Mouse (Mus musculus) neural tube, embryonic 14.5 days (tissue): ENCODE measurements around the gene Mrgprg. TPM values are rescaled to one million over a fixed set of nuclear protein-coding genes. Genes with fewer than 3 reads are reported as not detected.

ENCODE experiments used
- ATAC-seq: fragments of 200-750 bp; cut with Nextera tagmentation; 2 replicates; pipeline ENCODE4 v1.8.0; 2017; ENCODE audit warnings: low read depth, mild to moderate bottlenecking, moderate TSS enrichment, moderate library complexity
- H3K27ac ChIP-seq: fragments of 300-500 bp; sonication (generic); 2 replicates; pipeline ENCODE4 v1.5.1; 2014; ENCODE audit warnings: low read depth, mild to moderate bottlenecking, control low read depth, low read length, moderate library complexity, mixed read lengths
- H3K27me3 ChIP-seq: fragments of 300-500 bp; sonication (generic); 2 replicates; pipeline ENCODE4 v1.6.1; 2014; ENCODE audit warnings: low read length; ENCODE audit not compliant: control insufficient read depth, insufficient read depth
- H3K36me3 ChIP-seq: fragments of 300-500 bp; sonication (generic); 2 replicates; pipeline ENCODE4 v1.6.1; 2014; ENCODE audit warnings: low read length, mixed read lengths; ENCODE audit not compliant: control insufficient read depth, insufficient read depth
- H3K4me1 ChIP-seq: fragments of 300-500 bp; sonication (generic); 2 replicates; pipeline ENCODE4 v1.6.1; 2014; ENCODE audit warnings: low read length; ENCODE audit not compliant: control insufficient read depth, insufficient read depth
- H3K4me2 ChIP-seq: fragments of 300-500 bp; sonication (generic); 2 replicates; pipeline ENCODE4 v1.6.1; 2014; ENCODE audit warnings: mild to moderate bottlenecking, low read depth, low read length, control low read depth
- H3K4me3 ChIP-seq: fragments of 300-500 bp; sonication (generic); 2 replicates; pipeline ENCODE4 v1.5.1; 2014; ENCODE audit warnings: low read depth, low read length, control low read depth, mixed read lengths
- H3K9ac ChIP-seq: fragments of 300-500 bp; sonication (generic); replicated peaks from 2 replicates; pipeline ENCODE4 v1.6.1; 2014; ENCODE audit warnings: low read depth, mild to moderate bottlenecking, control low read depth, low read length, mixed read lengths
- H3K9me3 ChIP-seq: fragments of 300-500 bp; sonication (generic); 2 replicates; pipeline ENCODE4 v1.6.1; 2016; ENCODE audit warnings: low read length; ENCODE audit not compliant: control insufficient read depth
- WGBS: fragments of 180-500 bp; shearing (Covaris S2); extraction: QIAGEN DNeasy Blood & Tissue Kit; methylation state at CpG from one replicate; pipeline ENCODE4 v1.1.7; 2014; 5-methylcytosine and 5-hydroxymethylcytosine counted together
- polyA plus RNA-seq: library from polyadenylated mRNA; unstranded; fragments of >200 nt; fragmentation: Nextera tagmentation; extraction: Ambion mirVana; gene quantifications from 2 replicates; pipeline ENCODE4 v1.2.1, GENCODE M21; 2014

Gene Mrgprg
- polyA plus RNA-seq, 1 experiment from 2014 or later, result not detected

DNA sequence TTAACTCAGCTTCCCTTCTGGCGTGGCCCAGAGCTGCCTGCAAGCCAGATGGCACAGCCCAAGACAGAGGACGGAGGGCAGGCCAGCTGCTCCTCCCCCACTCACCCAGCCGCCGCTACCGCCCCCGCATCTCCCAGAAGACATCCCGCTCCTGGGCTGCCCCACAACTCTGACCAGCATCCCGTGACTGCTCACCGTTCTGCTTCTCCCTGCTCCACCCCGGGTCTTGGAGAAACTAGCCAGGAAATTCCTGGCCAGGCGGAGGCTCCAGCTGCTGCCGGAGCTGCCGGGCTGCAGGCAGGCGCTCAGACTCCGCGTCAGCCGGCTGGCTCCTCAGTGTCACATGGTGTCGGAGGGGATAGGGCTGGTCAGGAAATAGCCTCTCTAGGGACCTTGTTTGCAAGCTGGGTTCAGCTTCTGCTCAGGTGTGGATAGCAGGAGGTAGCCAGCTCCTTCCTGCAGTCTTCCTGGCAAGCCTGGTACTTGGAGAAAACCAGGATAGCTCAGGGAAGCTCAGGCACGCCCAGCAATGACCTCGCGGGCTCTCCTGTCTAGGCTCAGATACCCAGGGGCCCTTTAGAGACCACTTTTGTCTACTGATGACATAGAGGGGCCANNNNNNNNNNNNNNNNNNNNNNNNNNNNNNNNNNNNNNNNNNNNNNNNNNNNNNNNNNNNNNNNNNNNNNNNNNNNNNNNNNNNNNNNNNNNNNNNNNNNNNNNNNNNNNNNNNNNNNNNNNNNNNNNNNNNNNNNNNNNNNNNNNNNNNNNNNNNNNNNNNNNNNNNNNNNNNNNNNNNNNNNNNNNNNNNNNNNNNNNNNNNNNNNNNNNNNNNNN, 17.4 kb upstream of the Mrgprg start, which contains the start of gene Mrgpre:
Gene Mrgpre (minus strand): TSS at position 505 of the 834 bp plus-strand sequence.
- 5% methylated on average over 20 of the region's 21 CpGs for WGBS
- H3K9ac ChIP-seq, result peak within 1 kb of the TSS; percentile 65
- peak within 1 kb of the TSS; percentile 69 for H3K4me2 ChIP-seq
- peak within 1 kb of the TSS; percentile 62 for H3K27ac ChIP-seq
- no peaks in the 10 kb centered on the region for H3K36me3 ChIP-seq
- H3K9me3 ChIP-seq, result no peaks in the 10 kb centered on the region
- peaks cover 10% of the 10 kb centered on the region for H3K4me1 ChIP-seq
- peak within 1 kb of the TSS; percentile 48 for H3K4me3 ChIP-seq
- ATAC-seq, result peak; percentile 89
- no peaks in the 10 kb centered on the region for H3K27me3 ChIP-seq

DNA sequence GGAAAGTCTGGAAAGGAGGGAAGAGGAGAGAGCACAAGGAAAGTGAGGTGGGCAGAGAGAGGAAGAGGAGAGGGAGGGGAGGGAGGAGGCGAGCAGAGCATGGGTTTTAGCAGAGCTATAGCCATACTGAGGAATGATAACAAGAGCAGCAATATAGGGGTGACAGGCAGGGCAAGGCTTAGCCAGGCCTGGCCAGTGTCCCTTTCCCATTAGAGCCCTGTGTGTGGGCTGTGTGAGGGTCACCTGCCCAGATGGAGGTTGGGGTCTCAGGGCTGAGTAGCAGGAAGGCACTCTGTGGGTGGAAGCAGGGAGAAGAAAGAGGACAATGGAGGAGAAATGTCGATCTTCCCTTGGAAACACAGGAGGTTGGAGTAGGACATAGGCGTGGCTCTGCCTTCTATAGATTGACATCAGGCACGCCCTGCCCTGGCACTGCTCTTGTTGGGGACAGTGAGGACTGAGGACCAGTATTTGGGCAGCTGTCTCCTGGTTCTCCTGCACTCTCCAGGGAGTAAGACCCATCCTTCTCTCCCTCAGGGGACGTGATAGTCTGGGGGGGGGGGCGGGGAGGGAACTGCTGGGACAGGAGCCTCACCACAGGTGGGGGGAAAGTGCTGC, 16.7 kb upstream of the Mrgprg start:
- H3K27me3 ChIP-seq, result no peaks in the 10 kb centered on the region
- peak overlapping the region; percentile 62; the same call in 1 of the 2 replicates for H3K27ac ChIP-seq
- H3K9me3 ChIP-seq, result no peaks in the 10 kb centered on the region
- no peaks in the 10 kb centered on the region for H3K36me3 ChIP-seq
- H3K4me2 ChIP-seq, result peak overlapping the region; percentile 69
- peak overlapping the region; percentile 48 for H3K4me3 ChIP-seq
- peaks cover 10% of the 10 kb centered on the region for H3K4me1 ChIP-seq
- WGBS, result 16% methylated on average over 5 of the region's 6 CpGs
- peak overlapping the region; percentile 65 for H3K9ac ChIP-seq
- ATAC-seq, result peak; percentile 59; the same call in 1 of the 2 replicates

DNA sequence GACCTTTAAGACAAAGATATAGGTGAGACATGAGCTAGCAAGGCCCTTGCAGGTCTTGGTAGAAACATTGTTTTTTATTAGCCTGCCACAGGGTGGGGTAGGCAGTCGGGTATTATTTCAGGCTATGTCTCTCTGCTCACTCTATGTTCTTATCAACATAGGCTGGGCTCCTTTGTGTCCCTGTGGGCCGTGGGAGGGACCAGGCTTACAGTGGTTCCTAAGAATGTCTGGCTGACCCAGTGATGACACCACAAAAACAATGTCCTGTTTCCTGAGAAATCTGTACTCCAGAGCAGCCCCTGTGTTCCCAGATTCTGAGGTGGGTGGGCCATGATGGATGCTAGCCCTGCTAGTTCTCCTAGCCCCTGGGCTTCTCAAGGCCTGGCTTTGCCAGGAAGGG, 10.6 kb upstream of the Mrgprg start:
- H3K9ac ChIP-seq, result no peak overlapping the region
- H3K9me3 ChIP-seq, result no peaks in the 10 kb centered on the region
- H3K4me3 ChIP-seq, result no peak overlapping the region
- H3K27ac ChIP-seq, result no peak overlapping the region
- H3K27me3 ChIP-seq, result no peaks in the 10 kb centered on the region
- H3K4me2 ChIP-seq, result no peak overlapping the region
- 73% methylated on average over 2 of the region's 2 CpGs for WGBS
- H3K36me3 ChIP-seq, result no peaks in the 10 kb centered on the region
- ATAC-seq, result no peak
- no peaks in the 10 kb centered on the region for H3K4me1 ChIP-seq

DNA sequence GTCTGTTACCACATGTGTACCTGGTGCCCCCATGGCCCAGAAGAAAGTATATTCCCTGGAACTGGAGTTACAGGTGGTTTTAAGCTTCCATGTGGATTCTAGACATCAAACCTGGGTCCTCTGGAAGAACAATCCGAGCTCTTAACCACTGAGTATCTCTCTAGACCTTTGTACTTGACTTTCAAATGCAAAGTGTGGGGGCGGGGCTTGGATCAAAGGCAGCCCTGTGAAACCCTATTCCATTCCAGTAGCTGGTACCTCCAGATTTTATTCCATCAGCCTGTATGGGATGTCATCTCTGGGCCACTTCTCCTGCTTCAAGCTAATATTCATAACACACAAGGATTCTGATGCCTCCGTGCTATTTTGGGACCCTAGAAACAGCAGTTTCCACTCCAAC, 9.3 kb upstream of the Mrgprg start:
- Histone ChIP-seq H3K9ac (no peak overlapping the region), H3K36me3 (no peaks in the 10 kb centered on the region), H3K9me3 (no peaks in the 10 kb centered on the region), H3K4me2 (no peak overlapping the region), H3K27ac (no peak overlapping the region), H3K27me3 (no peaks in the 10 kb centered on the region), H3K4me3 (no peak overlapping the region), H3K4me1 (no peaks in the 10 kb centered on the region)
- ATAC-seq, result no peak
- WGBS, result 26% methylated on average over 3 of the region's 3 CpGs

DNA sequence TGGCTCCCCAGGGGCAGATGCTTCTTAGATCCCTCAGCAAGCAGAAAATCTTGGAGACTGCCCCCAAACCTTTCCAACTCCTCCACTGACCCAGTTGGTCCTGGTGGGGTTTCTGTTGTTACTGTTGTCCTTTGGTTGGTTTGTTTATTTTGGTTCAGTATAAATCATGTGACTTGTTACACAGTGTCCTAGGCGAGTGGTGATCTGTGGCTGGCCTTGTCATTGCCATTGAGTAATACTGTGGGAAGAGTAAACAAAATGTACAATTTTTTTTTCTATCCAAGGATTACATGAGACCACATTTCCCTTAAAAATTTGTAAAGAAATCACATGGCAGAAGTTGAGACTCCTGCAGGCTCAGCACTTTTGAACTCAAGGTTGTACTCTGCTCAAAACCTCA, 2.7 kb upstream of the Mrgprg start:
- Histone ChIP-seq H3K27ac (no peak overlapping the region), H3K27me3 (0 out of 2 replicates have a peak, but pooled peaks cover 4% of the 10 kb centered on the region), H3K4me1 (no peaks in the 10 kb centered on the region), H3K4me3 (no peak overlapping the region), H3K36me3 (no peaks in the 10 kb centered on the region), H3K9ac (no peak overlapping the region), H3K9me3 (no peaks in the 10 kb centered on the region), H3K4me2 (no peak overlapping the region)
- 63% methylated on average over 1 of the region's 1 CpGs for WGBS
- ATAC-seq, result no peak

DNA sequence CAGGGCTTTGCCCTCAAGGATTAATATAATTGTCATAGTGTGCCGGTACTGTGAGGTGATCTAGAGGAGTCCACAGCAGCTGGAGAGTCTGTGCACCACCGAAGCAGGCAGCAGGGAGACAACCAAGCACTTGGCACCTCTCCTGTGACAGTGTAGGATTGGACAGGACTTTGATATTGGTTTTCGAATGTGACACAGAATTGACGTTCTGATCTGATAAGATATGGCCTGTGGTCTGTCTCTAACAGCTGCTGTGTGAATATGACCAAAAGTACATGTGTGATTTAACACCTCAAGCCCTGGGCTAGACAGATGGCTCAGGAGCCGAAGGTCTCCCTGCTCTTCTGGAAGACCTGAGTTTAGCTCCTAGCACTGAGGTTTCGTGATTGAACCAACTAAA, 1.5 kb upstream of the Mrgprg start:
- Histone ChIP-seq H3K4me2 (no peak overlapping the region), H3K36me3 (no peaks in the 10 kb centered on the region), H3K4me3 (no peak overlapping the region), H3K27me3 (0 out of 2 replicates have a peak, but pooled peaks cover 5% of the 10 kb centered on the region), H3K9ac (no peak overlapping the region), H3K4me1 (no peaks in the 10 kb centered on the region), H3K27ac (no peak overlapping the region), H3K9me3 (no peaks in the 10 kb centered on the region)
- 84% methylated on average over 6 of the region's 6 CpGs for WGBS
- no peak for ATAC-seq

DNA sequence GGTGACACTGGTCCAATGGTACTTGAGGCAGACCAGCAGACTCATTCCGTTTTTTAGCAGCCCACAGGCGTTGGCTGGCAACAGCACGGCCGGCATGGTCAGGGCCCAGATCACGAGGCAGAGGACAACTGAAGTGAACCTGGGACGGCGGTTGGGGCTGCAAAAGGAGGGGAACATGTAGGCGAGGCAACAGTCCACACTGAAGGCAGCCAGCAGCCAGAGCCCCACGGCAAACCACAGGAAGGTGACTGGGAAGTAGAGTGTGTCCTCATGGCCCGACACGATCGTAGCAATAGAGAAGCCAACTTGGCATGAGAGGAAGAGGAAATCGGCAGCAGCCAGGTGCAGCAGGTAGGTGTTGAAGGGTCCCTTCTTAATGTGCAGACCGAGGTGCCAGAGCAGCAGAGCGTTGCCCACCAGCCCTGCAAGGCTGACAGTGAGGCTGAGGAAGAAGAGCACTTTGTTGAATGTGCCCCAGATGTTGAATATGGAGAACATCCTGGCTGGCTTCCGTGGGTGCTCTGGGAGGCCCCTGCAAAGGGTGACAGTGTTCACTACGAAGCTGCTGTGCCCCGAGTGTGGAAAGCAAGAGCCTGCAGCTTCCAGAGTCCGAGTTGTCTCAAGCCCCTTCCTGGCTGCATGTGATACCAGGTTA, 1.8 kb downstream of the Mrgprg start:
- H3K4me3 ChIP-seq, result no peak overlapping the region
- ATAC-seq, result no peak
- 80% methylated on average over 19 of the region's 19 CpGs for WGBS
- H3K27me3 ChIP-seq, result 0 out of 2 replicates have a peak, but pooled peaks cover 5% of the 10 kb centered on the region
- no peaks in the 10 kb centered on the region for H3K9me3 ChIP-seq
- no peak overlapping the region for H3K4me2 ChIP-seq
- no peak overlapping the region for H3K27ac ChIP-seq
- no peak overlapping the region for H3K9ac ChIP-seq
- H3K4me1 ChIP-seq, result no peaks in the 10 kb centered on the region
- no peaks in the 10 kb centered on the region for H3K36me3 ChIP-seq

DNA sequence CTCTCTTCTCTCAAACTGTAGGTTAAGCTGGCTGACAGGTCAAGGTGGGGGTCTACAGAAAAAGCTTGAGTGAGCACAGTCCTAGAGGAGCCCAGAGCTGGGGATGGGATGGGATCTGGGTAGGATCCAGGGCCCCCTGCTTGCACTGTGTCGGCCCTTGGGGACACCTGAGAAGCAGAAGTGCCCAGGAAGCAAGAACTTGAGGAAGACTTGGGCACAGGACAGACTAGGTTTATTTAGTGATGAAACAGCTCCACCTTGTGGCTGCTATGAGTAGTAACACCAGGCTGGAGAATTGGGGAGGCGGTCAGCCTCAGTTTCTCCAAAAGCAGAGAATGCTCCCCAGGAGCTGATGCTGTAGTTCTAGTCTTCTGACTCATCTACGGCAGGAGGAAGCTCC, 3.0 kb downstream of the Mrgprg start:
- Histone ChIP-seq H3K4me2 (no peak overlapping the region), H3K9me3 (no peaks in the 10 kb centered on the region), H3K27me3 (0 out of 2 replicates have a peak, but pooled peaks cover 5% of the 10 kb centered on the region), H3K4me3 (no peak overlapping the region), H3K27ac (no peak overlapping the region), H3K9ac (no peak overlapping the region), H3K4me1 (no peaks in the 10 kb centered on the region), H3K36me3 (no peaks in the 10 kb centered on the region)
- ATAC-seq, result no peak
- WGBS, result 21% methylated on average over 3 of the region's 3 CpGs

DNA sequence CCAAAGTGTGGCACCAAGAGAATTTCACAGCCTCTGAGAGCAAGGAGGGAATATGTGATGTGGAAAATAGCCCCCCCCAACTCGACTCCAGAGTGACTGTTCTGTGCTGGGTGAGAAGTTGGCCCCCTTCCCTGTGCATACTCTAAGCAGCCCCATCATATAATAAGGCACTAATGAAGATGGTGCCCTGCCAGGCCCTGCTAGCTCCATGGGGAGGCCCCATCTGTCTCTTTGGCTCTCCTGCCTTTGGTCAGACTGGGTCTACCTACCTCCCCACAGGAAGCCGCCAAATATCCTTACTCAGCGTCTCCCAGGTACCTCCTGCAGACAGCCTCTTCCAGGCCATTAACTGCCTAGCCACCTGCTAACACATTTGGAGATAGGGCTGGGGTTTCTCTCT, 7.8 kb downstream of the Mrgprg start:
- no peaks in the 10 kb centered on the region for H3K36me3 ChIP-seq
- 0 out of 2 replicates have a peak, but pooled peaks cover 7% of the 10 kb centered on the region for H3K4me1 ChIP-seq
- H3K27ac ChIP-seq, result no peak overlapping the region
- no peaks in the 10 kb centered on the region for H3K9me3 ChIP-seq
- no peak overlapping the region for H3K4me3 ChIP-seq
- WGBS, result 65% methylated on average over 3 of the region's 3 CpGs
- no peak overlapping the region for H3K9ac ChIP-seq
- no peak for ATAC-seq
- peaks cover 15% of the 10 kb centered on the region for H3K27me3 ChIP-seq
- H3K4me2 ChIP-seq, result no peak overlapping the region
